Mouse (Mus musculus) bone marrow, adult 2 months (tissue): ENCODE results near the gene Robo2.

Source experiments
- CTCF ChIP-seq: fragments of 200-500 bp; IDR thresholded peaks from 2 replicates; pipeline ENCODE4 v1.5.1; 2011; ENCODE audit warnings: low read length, control low read depth; ENCODE audit not compliant: control insufficient read depth, insufficient read depth
- POLR2A ChIP-seq: fragments of 200-500 bp; IDR thresholded peaks from 2 replicates; pipeline ENCODE4 v1.6.1; 2011; ENCODE audit warnings: low read depth, mild to moderate bottlenecking, control low read depth, low read length, borderline replicate concordance; ENCODE audit not compliant: control insufficient read depth

DNA sequence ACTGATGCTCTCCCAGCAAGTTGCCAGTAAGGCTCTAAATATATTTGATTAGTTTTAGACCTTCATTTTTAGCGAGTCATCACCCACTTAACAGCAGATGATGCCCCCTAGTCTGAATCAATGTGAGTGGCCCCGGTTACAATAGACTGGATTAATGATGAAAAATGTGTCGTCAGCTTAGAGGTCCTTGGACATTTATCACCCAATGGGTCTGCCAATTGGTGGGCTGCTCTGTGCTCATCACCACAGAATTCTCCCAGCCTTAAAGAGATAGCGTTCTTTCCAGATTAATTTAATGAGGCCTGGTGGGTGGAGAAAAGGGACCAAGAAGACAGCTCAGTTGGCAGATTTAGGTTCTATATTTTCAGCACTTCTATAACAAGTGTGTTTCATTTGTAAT is 138.6 kb downstream of the Robo2 start:
- TF ChIP-seq CTCF (no peak), POLR2A (no peak)
